In the genomic region with DNA sequence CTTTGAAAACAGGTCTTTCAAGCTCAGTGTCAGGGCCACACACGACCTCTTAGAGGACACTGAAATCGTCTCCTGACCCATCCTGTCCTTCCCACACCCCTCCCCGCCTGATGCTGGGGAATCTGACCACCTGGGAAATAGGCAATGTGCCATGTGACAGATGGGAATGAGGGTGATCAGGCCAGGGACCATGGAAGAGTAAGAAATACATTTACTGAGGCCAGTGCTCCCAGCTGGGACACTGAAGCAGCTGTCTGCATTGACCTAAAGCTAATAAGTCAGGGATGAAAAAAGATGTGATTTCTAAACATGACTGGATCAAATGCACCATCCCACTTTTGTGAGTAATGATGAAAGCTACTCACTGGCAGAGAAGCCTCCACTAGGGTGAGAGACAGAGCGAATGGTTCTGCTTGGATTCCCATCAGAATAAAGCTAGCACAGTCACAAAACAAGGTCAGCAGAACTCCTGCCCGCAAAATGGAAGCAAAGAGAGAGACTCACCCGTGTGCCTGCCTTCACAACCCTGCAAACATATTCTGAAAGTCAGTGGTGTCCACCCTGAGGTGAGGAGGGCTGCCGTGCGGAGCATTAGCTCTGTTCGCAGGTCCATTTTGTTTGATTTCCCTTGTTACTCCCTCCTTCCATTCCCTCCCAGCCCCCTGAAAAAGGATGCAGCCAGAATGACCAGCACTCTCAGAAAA, we compare ENCODE assay signal across 9 mouse cellular contexts.
DNase-seq lines count a peak whose midpoint lies in the region; ATAC-seq and TF ChIP-seq lines count a peak whose summit lies in the region.
"Had no signal": no experiment of that assay in that cellular context is flagged by ENCODE, and none has a peak within 500 bp of the region (broad histone marks: within the 10 kb centered on the region; RNA-seq: fewer than 3 reads in every experiment).

No protein-coding gene starts in this region.

- H3K27me3 ChIP-seq in forebrain, postnatal 0 days (ENCODE audit: insufficient read depth, low read length) = no peaks in the 10 kb centered on the region
- no peaks in the 10 kb centered on the region for H3K27me3 ChIP-seq in midbrain, embryonic 16.5 days (ENCODE audit: control insufficient read depth, insufficient read depth, low read depth, low read length)

- peak overlapping the region; percentile 11; the same call in 1 of the 2 replicates for H3K4me2 ChIP-seq in forebrain, postnatal 0 days (ENCODE audit: low read depth)
- H3K4me2 ChIP-seq in midbrain, embryonic 16.5 days (ENCODE audit: low read length) = peak overlapping the region; percentile 12; the same call in 1 of the 2 replicates

- H3K36me3 ChIP-seq in forebrain, postnatal 0 days (ENCODE audit: insufficient read depth) = no peaks in the 10 kb centered on the region
- H3K36me3 ChIP-seq in midbrain, embryonic 16.5 days (ENCODE audit: control insufficient read depth, insufficient read depth, low read length) = no peaks in the 10 kb centered on the region

- H3K4me1 ChIP-seq in forebrain, postnatal 0 days (ENCODE audit: insufficient read depth) = peaks cover 9% of the 10 kb centered on the region; the same call in 1 of the 2 replicates
- H3K4me1 ChIP-seq in midbrain, embryonic 16.5 days (ENCODE audit: control insufficient read depth, insufficient read depth, low read length) = no peaks in the 10 kb centered on the region

- H3K9ac ChIP-seq in forebrain, postnatal 0 days = no peak overlapping the region
- no peak overlapping the region for H3K9ac ChIP-seq in midbrain, embryonic 16.5 days (ENCODE audit: low read depth, low read length)

- WGBS in forebrain, postnatal 0 days = 54% methylated on average over 9 of the region's 9 CpGs
- 54% methylated on average over 9 of the region's 9 CpGs for WGBS in midbrain, embryonic 16.5 days

- DNase-seq in frontal cortex, adult 2 months (ENCODE audit: extremely low spot score in 1 of 2, low spot score in 1 of 2) = no peak
- peak; percentile 85 for DNase-seq in cerebellum, adult 11-12 months
- no peak for DNase-seq in forebrain, postnatal 0 days
- no peak for DNase-seq in kidney, adult 8-10 months
- DNase-seq in yolk sac, embryonic 10.5 days (ENCODE audit: low spot score) = no peak
- DNase-seq in thymus, postnatal 4 days = no peak
- DNase-seq: kidney, postnatal 4 days had no signal

- H3K27ac ChIP-seq in forebrain, postnatal 0 days (ENCODE audit: low read depth, low read length) = peak overlapping the region; percentile 81
- H3K27ac ChIP-seq in midbrain, embryonic 16.5 days (ENCODE audit: low read length) = peak overlapping the region; percentile 63

- no peaks in the 10 kb centered on the region for H3K9me3 ChIP-seq in forebrain, postnatal 0 days (ENCODE audit: low read length)
- H3K9me3 ChIP-seq in midbrain, embryonic 16.5 days (replicated peaks; ENCODE audit: control insufficient read depth, low read length, poor library complexity, severe bottlenecking) = no peaks in the 10 kb centered on the region

- H3K4me3 ChIP-seq in forebrain, postnatal 0 days (ENCODE audit: low read depth, low read length) = no peak overlapping the region
- H3K4me3 ChIP-seq in midbrain, embryonic 16.5 days (ENCODE audit: low read depth, low read length) = no peak overlapping the region

- TF ChIP-seq CTCF in forebrain, postnatal 0 days (IDR thresholded peaks at IDR 0.05; ENCODE audit: low read depth) = peak; percentile 2; the same call in 1 of the 2 replicates

- peak; percentile 64 for ATAC-seq in frontal cortex, adult (ENCODE audit: low TSS enrichment)
- peak; percentile 52 for ATAC-seq in forebrain, postnatal 0 days
- ATAC-seq in midbrain, embryonic 16.5 days = peak; percentile 52
